Mouse (Mus musculus): ENCODE data around the gene Serpinb9b. TPM values are rescaled to one million over a fixed set of nuclear protein-coding genes. Genes with fewer than 3 reads are reported as not detected.

The Serpinb9b gene
- total RNA-seq, 2 experiments from 2014 or later: not detected

Other genes starting within 250 kb of the Serpinb9b start
- 1 to 10 TPM in 1 of 2 experiments, under 1 TPM in 1; 0.73 to 1.0 TPM for gene Mylk4, start 243.5 kb upstream of the Serpinb9b start, total RNA-seq (2021)
- 10 to 100 TPM; 57.9 to 58.4 TPM for gene Wrnip1, start 225.4 kb upstream of the Serpinb9b start, total RNA-seq (2021)
- 1 to 10 TPM; 1.4 to 1.9 TPM for gene D930007J09Rik, start 224.6 kb upstream of the Serpinb9b start, total RNA-seq (2021)
- gene Serpinb1a, start 176.2 kb upstream of the Serpinb9b start, total RNA-seq (2021): under 1 TPM; 0.40 to 0.62 TPM
- under 1 TPM in 1 of 2 experiments, not detected in 1; 0.36 TPM for gene Serpinb1c, start 129.2 kb upstream of the Serpinb9b start, total RNA-seq (2021)
- 1 to 10 TPM; 2.6 to 2.9 TPM for gene Serpinb6b, start 62.2 kb upstream of the Serpinb9b start, total RNA-seq (2021)
- 1 to 10 TPM; 5.4 to 6.3 TPM for gene Serpinb9, start 24.2 kb upstream of the Serpinb9b start, total RNA-seq (2021)
- gene Serpinb1b, start 51.2 kb downstream of the Serpinb9b start, total RNA-seq (2021): 1 to 10 TPM; 1.2 to 1.3 TPM
- not detected for gene Serpinb9c, start 132.3 kb downstream of the Serpinb9b start, total RNA-seq (2021)
- not detected for gene Serpinb9d, start 165.5 kb downstream of the Serpinb9b start, total RNA-seq (2021)
- gene Serpinb9e, start 222.2 kb downstream of the Serpinb9b start, total RNA-seq (2021): not detected